ENCODE assay signal across 8 mouse cellular contexts in genomic region chr6:6578304-6579149, GRCm38 (mm10). TPM values are rescaled to one million over a fixed set of nuclear protein-coding genes. Genes with fewer than 3 reads are reported as not detected.
DNase-seq lines count a peak whose midpoint lies in the region; ATAC-seq and TF ChIP-seq lines count a peak whose summit lies in the region.

TSS of gene Sem1 (minus strand) at chr6:6578663.

- ATAC-seq in erythroid progenitor cell, adult 5-6 weeks (replicated peaks; ENCODE audit: low FRiP score, poor library complexity, severe bottlenecking) = peak; percentile 97
- ATAC-seq in heart, embryonic 12.5 days (ENCODE audit: insufficient number of reproducible peaks, low FRiP score) = peak; percentile 96
- peak; percentile 97 for ATAC-seq in kidney, postnatal 0 days (replicated peaks; ENCODE audit: low FRiP score, low read depth)
- peak; percentile 98 for ATAC-seq in liver, embryonic 11.5 days (replicated peaks; ENCODE audit: low FRiP score)
- peak; percentile 96 for ATAC-seq in stomach, embryonic 14.5 days (ENCODE audit: insufficient number of reproducible peaks, insufficient read depth, low FRiP score, low read depth)

- peak within 1 kb of the TSS; percentile 92 for H3K9ac ChIP-seq in heart, embryonic 12.5 days
- H3K9ac ChIP-seq in kidney, postnatal 0 days (ENCODE audit: low read depth, low read length) = peak within 1 kb of the TSS; percentile 99
- peak within 1 kb of the TSS; percentile 97 for H3K9ac ChIP-seq in liver, embryonic 11.5 days (ENCODE audit: low read depth, low read length)
- peak within 1 kb of the TSS; percentile 97 for H3K9ac ChIP-seq in stomach, embryonic 14.5 days (replicated peaks; ENCODE audit: low read depth, low read length)

- peaks cover 3% of the 10 kb centered on the region; the same call in 1 of the 2 replicates for H3K4me1 ChIP-seq in heart, embryonic 12.5 days (replicated peaks)
- no peaks in the 10 kb centered on the region for H3K4me1 ChIP-seq in kidney, postnatal 0 days (replicated peaks; ENCODE audit: insufficient read depth, low read length)
- H3K4me1 ChIP-seq in liver, embryonic 11.5 days (replicated peaks; ENCODE audit: control insufficient read depth, insufficient read depth, low read length) = peaks cover 4% of the 10 kb centered on the region; the same call in 1 of the 2 replicates
- peaks cover 5% of the 10 kb centered on the region; the same call in 1 of the 2 replicates for H3K4me1 ChIP-seq in stomach, embryonic 14.5 days (ENCODE audit: control insufficient read depth, insufficient read depth, low read length)

- peak within 1 kb of the TSS; percentile 70 for H3K4me2 ChIP-seq in heart, embryonic 12.5 days
- peak within 1 kb of the TSS; percentile 59 for H3K4me2 ChIP-seq in kidney, postnatal 0 days (ENCODE audit: low read length)
- peak within 1 kb of the TSS; percentile 62 for H3K4me2 ChIP-seq in liver, embryonic 11.5 days
- H3K4me2 ChIP-seq in stomach, embryonic 14.5 days (replicated peaks; ENCODE audit: low read depth, low read length) = peak within 1 kb of the TSS; percentile 65

- peaks cover 7% of the 10 kb centered on the region; the same call in 1 of the 2 replicates for H3K36me3 ChIP-seq in heart, embryonic 12.5 days
- peaks cover 7% of the 10 kb centered on the region for H3K36me3 ChIP-seq in kidney, postnatal 0 days (ENCODE audit: insufficient read depth, low read length)
- H3K36me3 ChIP-seq in liver, embryonic 11.5 days (ENCODE audit: control insufficient read depth, insufficient read depth, low read length) = no peaks in the 10 kb centered on the region
- H3K36me3 ChIP-seq in stomach, embryonic 14.5 days (ENCODE audit: control insufficient read depth, insufficient read depth, low read length) = no peaks in the 10 kb centered on the region

- no peaks in the 10 kb centered on the region for H3K27me3 ChIP-seq in heart, embryonic 12.5 days (replicated peaks)
- no peaks in the 10 kb centered on the region for H3K27me3 ChIP-seq in kidney, postnatal 0 days (ENCODE audit: insufficient read depth, low read length)
- H3K27me3 ChIP-seq in liver, embryonic 11.5 days (replicated peaks; ENCODE audit: control insufficient read depth, insufficient read depth, low read length) = no peaks in the 10 kb centered on the region
- H3K27me3 ChIP-seq in stomach, embryonic 14.5 days (ENCODE audit: control insufficient read depth, insufficient read depth, low read length) = no peaks in the 10 kb centered on the region

- H3K4me3 ChIP-seq in heart, embryonic 12.5 days = peak within 1 kb of the TSS; percentile 78
- H3K4me3 ChIP-seq in kidney, postnatal 0 days (replicated peaks; ENCODE audit: low read depth, low read length) = peak within 1 kb of the TSS; percentile 96
- peak within 1 kb of the TSS; percentile 90 for H3K4me3 ChIP-seq in liver, embryonic 11.5 days (ENCODE audit: low read depth, low read length)
- H3K4me3 ChIP-seq in stomach, embryonic 14.5 days (ENCODE audit: low read depth, low read length) = peak within 1 kb of the TSS; percentile 96

- TF ChIP-seq CTCF in kidney, postnatal 0 days (IDR thresholded peaks at IDR 0.05; ENCODE audit: low read depth) = no peak

- H3K9me3 ChIP-seq in heart, embryonic 12.5 days (replicated peaks) = no peaks in the 10 kb centered on the region
- H3K9me3 ChIP-seq in kidney, postnatal 0 days (replicated peaks; ENCODE audit: low read length) = no peaks in the 10 kb centered on the region
- no peaks in the 10 kb centered on the region for H3K9me3 ChIP-seq in liver, embryonic 11.5 days (ENCODE audit: control insufficient read depth, low read length)
- H3K9me3 ChIP-seq in stomach, embryonic 14.5 days (ENCODE audit: control insufficient read depth, low read depth, low read length) = no peaks in the 10 kb centered on the region

- 1% methylated on average over 49 of the region's 59 CpGs for WGBS in heart, embryonic 12.5 days
- under 1% methylated on average over 59 of the region's 59 CpGs for WGBS in kidney, postnatal 0 days
- 2% methylated on average over 55 of the region's 59 CpGs for WGBS in liver, embryonic 11.5 days
- under 1% methylated on average over 59 of the region's 59 CpGs for WGBS in stomach, embryonic 14.5 days

- H3K27ac ChIP-seq in heart, embryonic 12.5 days (ENCODE audit: poor library complexity, severe bottlenecking) = peak within 1 kb of the TSS; percentile 92
- peak within 1 kb of the TSS; percentile 96 for H3K27ac ChIP-seq in kidney, postnatal 0 days
- H3K27ac ChIP-seq in liver, embryonic 11.5 days (ENCODE audit: low read depth, low read length) = peak within 1 kb of the TSS; percentile 88
- peak within 1 kb of the TSS; percentile 92 for H3K27ac ChIP-seq in stomach, embryonic 14.5 days (ENCODE audit: low read length)

- peak; percentile 92 for DNase-seq in CD4-positive helper T cell, adult 2 months (ENCODE audit: low read depth, low spot score)
- peak; percentile 82 for DNase-seq in brain, embryonic 18.5 days (ENCODE audit: low read depth, low spot score)
- DNase-seq in kidney, postnatal 0 days (ENCODE audit: low spot score) = peak; percentile 96
- peak; percentile 88 for DNase-seq in liver, embryonic 11.5 days (ENCODE audit: low spot score)
- peak; percentile 94 for DNase-seq in naive thymus-derived CD4-positive, alpha-beta T cell, adult 2 months (ENCODE audit: low read depth)

RNA-seq across cellular contexts. Expression of gene Sem1, which starts in this region (rescaled TPM):
- total RNA-seq in erythroid progenitor cell, adult 5-6 weeks (2015; ENCODE audit: low replicate concordance) = 23.5 and 53.0 TPM in 2 replicates
- total RNA-seq in erythroid progenitor cell, adult 5-6 weeks (2017; ENCODE audit: low replicate concordance) = 39.3 and 71.8 TPM in 2 replicates
- polyA plus RNA-seq in heart, embryonic 12.5 days (2016; fragmentation: Nextera tagmentation; extraction: Ambion mirVana) = 208 and 209 TPM in 2 replicates
- 255 and 262 TPM in 2 replicates for polyA plus RNA-seq in kidney, postnatal 0 days (2015; fragmentation: Nextera tagmentation; extraction: Ambion mirVana)
- 190 and 213 TPM in 2 replicates for polyA plus RNA-seq in liver, embryonic 11.5 days (2014; fragmentation: Nextera tagmentation; extraction: Ambion mirVana)
- polyA plus RNA-seq in stomach, embryonic 14.5 days (2014; fragmentation: Nextera tagmentation; extraction: Ambion mirVana) = 256 and 282 TPM in 2 replicates

Comparison
In these comparisons a context has a peak if more than half of its experiments do, and no peak if none do; other contexts are left out.
1. Peak in every context shown above with its lines: DNase-seq, ATAC-seq, H3K4me3 ChIP-seq and H3K27ac ChIP-seq.